Mouse (Mus musculus): ENCODE results near the gene P2ry2.
A peak's percentile ranks its signal among the peaks of the same experiment; 100 is the strongest.

Gene P2ry2

DNA sequence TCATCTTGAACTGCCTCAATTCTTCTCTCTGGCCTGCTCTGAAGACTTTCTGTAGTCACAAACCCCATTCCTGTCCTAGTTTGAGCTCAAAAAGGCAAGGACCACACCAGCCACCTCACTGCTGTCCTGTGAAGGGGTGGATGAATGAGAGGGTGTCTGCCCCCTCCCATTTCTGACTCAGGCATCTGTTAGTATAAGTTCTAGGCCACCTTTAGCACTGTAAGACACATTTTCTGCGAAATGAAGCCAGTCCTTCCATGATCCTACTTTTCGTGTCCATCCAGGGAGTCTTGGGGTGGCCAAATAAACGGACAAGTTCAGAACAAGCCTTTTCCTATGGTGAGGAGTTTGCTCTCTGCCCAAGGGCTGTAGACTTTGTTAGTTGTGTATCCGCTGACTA is at the start of gene P2ry2:
Gene P2ry2 (minus strand): TSS at position 326 of the 400 bp plus-strand sequence.
- no peak for DNase-seq (ENCODE audit: low spot score in 2 of 2)

DNA sequence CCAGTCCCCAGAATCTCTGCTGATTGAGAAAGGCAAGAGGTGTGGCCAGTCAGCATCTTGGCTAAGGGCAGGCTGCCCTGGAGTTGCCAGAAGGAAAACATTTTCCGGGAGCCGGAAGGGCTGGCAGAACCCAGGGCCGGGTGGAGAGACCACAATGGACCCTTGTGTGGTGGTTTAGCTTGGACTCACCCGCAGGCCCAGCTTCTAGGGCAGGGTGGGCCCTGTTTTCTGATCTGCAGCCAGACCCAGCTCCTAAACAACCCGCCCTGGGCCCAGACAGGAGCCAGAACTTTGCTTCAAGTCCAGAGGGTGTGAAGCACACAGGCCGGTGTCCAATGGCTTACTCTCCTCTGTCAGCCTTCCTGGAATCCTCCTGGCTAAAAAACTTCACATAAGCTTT is 49.6 kb upstream of the P2ry2 start:
- DNase-seq (ENCODE audit: low spot score in 2 of 2) = peak; percentile 38 to 47

DNA sequence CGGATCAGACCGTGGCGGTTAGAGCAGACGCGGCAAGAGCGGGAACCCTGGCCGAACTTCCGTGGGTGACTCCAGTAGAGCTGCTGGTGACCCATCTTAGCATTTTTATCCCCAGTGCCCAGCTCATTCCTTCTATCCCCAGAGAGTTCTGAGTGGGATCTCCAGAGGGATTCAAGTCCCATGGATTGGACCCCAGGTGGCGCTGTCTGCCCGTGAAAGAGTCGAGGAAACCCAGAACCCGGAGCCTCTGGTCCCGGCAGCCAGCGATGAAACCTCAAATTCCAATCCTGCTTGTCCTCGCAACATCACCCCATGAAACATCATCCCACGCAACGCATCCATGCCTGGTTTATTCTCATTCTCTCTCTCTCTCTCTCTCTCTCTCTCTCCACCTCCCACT is 48.7 kb upstream of the P2ry2 start:
- peak; percentile 81 to 84 for DNase-seq (ENCODE audit: low spot score in 2 of 2)

DNA sequence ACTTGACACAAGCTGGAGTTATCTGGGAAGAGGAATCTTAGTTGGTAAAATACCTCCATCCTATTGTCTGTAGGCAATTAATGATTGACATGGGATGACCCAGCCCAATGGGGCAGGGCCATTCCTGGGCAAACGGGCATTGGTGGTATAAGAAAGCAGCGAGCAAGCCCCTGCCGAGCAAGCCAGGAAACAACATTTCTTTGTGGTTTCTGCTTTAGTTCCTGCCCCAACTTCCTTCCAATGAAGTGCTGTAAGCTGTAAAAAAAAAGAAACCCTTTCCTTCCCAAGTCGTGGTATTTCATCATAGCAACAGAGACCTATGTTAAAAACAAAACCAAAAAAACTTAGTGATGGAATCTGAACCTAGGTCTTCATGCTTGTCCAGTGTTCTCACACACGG is 47.8 kb upstream of the P2ry2 start:
- DNase-seq (ENCODE audit: low spot score in 2 of 2) = no peak

DNA sequence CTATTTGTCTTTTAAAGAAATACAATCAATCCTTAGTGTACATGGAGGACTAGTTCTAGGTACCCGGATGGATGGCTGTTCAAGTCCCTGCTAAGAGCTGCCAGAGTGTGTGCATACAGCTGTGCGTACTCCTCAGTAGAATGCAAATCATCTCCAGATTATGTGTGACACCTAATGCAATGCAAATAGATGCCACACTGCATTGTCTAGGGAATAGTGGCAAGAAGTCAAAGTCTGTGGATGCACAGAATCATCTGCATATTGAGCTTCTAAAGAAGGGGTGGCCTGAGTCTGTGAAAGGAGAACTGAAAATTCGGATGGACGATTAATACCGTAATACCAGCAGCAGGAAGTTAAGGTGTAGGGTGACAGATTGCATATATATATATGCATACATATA is 46.5 kb upstream of the P2ry2 start:
- no peak for DNase-seq (ENCODE audit: low spot score in 2 of 2)

DNA sequence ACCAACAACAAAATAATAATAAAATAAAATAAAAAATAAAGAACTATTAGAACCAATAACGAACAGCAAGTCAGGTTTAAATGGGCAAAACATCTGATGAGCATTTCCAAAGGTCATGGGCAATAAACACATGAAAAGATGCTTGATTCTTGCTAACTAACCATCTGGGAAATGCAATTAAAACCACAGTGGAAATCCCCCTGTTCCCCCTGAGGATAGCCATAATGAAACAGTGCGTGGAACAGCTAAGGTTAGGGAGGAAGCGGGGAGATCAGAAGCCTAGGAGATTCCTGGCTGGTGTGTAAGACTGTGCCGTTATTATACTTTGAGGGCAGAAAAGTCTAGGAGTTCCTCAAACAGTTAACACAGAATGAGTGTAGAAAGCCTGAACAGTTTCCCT is 44.6 kb upstream of the P2ry2 start:
- DNase-seq (ENCODE audit: low spot score in 2 of 2) = no peak

DNA sequence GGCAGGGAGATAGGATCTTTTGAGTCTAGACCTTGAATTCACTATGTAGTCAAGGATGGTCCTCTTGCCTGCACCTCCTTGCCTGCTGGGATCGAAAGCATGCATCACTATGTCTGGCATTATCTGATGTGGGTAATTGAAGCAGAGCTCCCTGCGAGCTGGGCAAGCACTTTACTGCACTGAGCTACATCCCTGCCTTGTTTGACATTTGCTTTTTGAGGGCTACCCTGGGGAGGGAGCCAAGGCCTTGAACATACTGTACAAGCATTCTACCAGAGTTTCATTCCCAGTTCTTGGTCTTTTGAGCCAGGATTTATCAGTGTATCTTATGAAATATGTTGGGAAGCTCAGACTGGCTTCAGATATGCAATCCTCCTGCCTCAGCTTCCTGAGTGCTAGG is 40.5 kb upstream of the P2ry2 start:
- DNase-seq (ENCODE audit: low spot score in 2 of 2) = no peak

DNA sequence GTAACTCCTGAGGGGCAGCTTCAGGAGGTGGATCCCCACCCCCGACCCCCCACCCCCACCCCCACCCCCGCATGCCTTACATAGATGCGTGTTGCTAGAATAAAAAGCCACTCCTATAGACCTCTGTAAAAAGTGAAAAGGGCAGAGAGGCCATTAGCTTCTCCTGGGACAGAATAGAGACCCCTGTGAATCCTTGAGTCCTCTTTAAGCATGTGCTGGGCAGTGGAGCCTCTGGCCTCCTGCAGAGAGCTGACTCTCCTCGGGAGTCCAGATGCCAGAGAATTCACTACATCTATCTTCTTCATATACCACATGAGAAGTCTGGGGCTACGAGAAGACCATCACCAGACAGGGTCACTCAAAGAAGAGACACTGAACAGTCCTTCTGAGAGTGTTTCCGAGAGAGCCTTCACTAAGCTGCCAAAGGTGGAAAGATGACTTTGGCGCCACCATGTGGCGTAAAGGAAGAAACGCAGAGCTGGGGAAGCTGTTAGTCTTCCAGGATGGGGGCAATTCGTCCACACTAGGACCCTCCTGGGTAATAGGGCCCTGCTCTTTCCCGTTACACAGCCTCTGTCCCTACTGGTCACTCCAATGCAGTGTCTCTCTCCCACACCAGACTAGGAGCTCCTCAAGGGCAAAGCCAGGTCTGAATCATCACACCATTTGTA is 39.0 kb upstream of the P2ry2 start:
- DNase-seq (ENCODE audit: low spot score in 2 of 2) = peak; percentile 48 to 51

DNA sequence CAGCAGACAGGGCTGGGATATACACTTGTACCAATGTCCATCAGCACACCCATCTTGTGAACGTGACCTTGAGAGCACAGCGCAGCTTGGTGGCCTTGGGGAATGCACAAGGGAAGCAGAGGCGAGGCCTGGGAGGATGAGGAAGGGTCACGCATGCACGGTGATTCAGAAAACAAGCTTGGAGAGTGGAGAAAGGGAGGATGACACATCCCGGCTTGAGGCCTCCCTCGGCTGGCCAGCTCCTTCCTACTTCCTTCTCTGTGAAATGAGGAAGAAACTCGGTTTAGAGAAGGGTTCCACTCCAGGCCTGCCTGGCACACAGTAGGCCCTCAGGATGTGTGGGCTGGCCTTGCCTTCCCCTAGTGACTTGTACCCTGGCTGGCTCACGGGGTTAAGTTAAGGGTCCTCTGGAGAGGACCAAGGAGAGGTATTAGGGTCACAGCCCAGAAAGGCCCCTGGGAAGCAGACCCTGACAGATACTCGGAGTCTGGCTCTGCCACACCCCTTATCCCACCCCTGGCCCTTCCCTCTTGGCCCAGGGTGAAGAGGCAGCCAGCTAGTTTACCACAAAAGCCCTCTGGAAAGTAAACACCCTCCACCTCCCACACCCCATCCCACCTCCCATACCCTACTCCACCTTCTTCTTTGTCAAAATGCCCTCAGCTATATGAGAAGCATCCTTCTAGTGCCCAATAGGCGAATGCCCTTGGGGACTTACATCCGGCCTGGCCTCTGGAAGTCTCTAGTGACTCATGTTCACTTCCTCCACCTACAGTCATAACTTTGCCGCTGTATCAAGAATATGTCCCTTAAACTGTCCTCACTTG is 38.3 kb upstream of the P2ry2 start:
- no peak for DNase-seq (ENCODE audit: low spot score in 2 of 2)

DNA sequence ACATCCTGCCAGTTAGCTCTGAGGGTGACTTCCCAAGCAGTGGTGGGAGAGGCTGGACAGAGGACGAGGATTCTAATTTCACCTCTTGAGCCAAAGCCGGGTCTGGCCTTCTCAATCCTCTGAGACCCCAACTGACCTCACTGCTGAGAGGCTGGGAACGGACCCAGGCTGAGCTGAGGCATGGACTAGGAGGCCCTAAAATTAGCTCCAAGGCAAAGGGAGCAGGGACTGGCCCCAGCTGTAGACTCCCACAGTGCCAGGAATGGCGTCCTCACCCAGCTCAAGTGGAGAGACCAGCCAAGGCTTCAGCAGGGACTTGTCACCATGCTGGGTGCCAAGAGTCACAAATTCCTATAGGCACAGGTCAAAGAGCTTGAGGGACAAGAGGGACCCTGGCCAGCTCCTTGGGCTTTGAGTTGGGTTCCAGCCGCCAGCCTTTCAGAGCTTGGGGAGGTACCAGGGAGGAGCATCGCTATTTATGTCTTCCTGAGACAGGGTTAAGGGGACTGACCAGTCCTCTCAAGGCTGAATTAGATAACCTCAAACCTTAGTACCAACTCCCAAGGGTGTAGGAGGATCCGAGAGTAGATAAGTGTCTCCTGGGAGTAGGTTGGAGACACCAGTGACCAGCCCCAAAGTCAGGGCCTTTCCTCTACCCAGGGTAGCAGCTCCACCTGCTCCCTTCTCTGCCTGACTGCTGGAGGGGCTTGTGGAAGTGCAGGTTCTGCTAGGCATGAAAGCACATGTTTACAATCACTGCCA is 36.8 kb upstream of the P2ry2 start:
- DNase-seq (ENCODE audit: low spot score in 2 of 2) = no peak

DNA sequence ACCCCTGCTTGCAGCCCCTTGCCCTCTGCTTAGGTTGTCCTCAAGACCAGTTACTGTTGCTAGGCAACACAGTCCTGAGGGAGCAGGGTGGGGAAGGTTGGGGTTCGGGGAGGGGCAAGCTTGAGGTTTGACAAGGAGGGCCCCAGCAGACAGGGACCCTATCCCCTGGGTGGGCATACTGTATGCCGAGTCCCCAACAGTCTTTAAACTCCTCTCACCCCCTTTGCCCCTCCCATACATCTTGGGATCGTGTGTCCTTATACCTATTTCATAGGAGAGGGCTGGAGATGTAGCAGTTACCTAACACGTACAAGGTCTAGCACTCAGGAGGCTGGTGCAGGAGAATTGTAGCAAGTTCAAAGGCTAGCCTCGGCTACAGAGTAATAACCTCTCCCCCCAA is 35.6 kb upstream of the P2ry2 start:
- no peak for DNase-seq (ENCODE audit: low spot score in 2 of 2)

DNA sequence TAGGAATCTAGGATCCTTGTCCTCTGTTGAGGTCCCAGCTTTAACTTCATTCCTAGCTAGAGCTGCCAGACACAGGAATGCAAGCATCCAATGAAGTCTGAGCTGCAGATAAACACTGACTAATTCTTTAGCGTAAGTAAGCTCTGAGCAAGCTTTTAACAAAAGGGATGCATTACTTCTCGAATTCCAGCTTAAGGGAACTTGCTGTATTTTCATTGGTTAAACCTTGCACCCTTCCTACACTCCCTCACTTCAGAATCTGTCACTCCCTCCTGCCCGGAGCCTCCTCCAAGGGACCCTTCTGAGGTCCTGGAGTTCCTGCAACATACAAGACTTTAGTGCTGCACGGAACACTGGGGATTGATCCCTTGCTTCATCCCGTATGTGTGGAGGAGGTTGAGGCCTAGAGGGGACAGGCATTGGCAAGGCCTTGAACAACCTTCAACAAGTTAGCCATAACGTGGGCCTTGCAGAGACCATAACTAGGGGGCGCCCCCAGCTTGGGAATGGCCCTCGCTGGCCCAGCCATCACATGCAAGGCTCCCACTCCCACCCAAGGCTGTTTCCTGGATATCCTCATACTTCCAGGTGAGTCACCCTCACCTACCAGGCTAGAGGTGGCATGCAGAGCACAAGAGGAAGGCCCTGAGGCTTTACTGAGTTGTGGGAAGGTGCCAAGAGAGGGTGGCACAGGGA is 31.3 kb upstream of the P2ry2 start:
- DNase-seq (ENCODE audit: low spot score in 2 of 2) = no peak

DNA sequence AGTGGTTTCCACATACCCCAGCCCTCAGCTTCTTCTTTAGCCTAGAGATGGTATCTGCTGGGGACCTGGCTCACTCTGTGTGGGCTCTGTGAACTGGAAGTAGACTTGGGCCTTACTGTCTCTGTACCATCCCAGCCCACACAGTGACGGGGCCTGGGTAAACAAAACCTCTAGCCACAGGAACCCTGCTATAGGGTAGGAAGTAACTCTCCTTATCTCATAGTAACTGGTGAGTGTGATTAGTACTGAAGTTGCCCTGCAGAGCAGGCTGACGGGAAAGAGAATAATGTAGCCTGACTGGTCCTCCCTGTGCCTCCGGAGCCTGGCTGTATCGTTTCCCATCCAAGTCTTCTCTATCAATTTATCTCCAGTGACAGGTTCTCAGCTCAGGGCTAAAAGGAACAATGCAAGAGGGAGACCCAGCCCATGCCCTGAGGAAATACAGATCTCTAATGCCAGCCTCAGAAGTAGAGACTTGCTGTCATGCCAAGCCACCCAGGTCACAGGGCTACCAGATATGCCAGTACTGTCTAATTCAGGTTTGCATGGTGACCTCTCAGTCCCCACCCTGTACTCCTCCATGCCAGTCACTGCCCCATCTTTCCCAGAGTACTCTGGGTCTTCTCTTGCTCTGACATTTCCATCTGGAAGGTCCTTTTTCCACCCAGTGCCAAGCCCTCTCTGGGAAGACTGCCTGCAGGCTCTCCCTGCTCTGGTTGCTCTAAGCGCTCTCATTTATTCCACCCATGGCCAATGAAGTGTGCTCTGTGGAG is 29.5 kb upstream of the P2ry2 start:
- peak; percentile 26 to 47 for DNase-seq (ENCODE audit: low spot score in 2 of 2)

DNA sequence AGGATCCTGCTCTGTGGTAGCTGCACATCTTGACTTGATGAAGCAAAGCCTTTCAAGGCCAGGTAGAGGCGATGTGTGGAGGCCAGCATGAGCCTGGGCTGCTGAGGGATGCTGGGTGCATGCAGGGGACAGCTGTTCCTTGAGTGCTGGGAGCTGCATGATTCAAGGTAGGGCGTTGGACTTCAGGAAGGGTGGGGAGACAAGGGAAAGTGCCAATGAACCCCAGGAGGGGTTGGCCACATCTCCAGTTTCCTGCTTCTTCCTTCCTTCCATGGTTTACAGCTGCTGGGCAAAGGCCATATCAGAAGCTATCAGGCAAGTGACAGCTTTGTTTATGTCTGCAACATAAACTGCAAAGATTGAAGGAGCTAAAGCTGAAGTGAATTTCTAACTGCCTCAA is 28.9 kb upstream of the P2ry2 start:
- DNase-seq (ENCODE audit: low spot score in 2 of 2) = no peak

DNA sequence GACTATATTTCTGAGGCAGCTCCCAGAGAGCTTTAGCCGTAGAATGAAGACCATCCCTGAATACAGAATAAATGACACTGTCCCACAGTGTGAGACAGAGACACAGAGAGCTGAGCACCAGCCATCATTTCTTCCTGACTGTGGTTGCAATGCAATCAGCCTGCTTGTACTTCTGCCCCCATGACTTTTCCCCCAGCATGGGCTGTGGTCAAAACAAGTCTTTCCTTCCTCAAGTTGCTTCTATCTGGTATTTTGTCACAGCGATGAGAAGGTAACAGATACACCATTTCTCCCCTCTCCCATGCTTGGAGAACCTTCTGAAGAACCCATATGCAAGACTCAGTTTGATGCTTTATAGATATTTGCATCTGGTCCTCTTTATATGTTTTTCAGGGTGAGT is 20.7 kb upstream of the P2ry2 start:
- no peak for DNase-seq (ENCODE audit: low spot score in 2 of 2)

DNA sequence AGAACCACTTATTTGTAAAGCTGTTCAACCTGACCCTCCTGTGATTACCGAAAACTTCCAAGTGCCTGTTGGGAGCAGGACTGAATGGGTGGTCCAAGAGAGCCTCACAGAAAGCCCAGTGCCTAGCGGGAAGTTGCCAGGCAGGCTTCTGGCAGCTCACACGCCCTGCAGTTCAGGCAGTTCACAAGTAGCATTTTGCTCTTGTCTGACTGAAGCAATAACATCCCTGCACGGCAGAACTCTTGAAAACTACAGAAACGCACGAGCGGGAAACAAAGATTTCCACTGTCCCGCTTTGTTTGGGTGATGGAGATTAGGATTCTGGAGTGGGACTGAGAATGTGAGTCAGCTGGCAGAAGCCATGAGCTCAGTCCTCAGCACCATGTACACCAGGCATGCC is 18.6 kb upstream of the P2ry2 start:
- DNase-seq (ENCODE audit: low spot score in 2 of 2) = no peak

DNA sequence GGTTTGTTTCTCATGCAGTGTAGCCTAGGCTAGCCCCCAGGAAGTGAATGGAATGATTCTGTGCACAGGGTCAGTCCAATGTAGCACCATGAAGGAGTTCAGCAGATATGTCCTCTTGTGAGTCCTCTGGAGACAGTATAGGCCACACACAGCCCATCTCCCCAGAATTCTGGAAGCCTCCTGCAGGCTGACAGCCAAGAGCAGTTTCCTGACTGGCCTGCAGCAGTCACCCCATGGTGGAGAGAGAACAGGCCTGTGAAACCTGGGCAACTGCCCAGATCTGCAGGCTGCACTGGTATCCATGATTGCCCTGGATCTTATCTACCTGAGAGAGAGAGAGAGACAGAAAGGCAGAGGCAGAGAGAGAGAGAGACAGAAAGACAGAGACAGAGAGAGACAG is 18.1 kb upstream of the P2ry2 start:
- no peak for DNase-seq (ENCODE audit: low spot score in 2 of 2)

DNA sequence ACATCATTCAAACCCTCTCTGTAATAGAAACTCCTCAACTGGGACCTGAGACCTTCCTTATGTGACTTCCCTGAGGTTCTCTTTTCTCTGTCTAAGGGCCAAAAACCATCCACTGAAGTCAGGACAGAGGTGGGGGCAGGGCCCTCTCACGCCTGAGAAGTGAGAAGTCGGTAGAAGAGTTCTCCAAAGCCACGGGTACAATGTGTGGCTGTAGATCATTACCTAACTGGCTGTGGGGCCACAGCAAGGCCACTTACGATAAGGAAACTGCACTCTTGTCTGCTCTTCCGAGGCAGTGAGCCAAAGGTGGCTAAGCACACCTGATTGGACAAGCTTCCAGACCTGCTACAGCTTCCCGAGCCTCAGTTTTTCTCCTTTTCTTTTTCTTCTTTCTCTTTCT is 16.8 kb upstream of the P2ry2 start:
- no peak for DNase-seq (ENCODE audit: low spot score in 2 of 2)

DNA sequence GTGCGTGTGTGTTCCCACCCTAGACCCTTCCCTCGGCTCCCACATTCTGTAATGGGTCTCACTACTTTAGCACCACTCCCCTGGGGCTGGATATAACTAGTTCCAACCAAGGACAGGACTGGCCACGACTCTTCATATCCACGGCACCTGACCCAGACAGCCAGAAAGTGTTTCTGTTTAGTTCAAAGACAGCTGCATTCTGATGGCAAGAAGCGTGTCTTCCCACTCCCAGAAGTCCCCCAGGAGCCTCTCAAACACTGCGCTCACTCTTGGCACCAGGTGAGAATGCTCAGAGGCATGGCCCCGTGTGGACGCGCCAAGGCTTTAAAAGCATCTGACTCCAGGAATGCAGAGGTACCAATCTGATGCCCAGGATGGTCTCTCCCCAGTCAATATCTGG is 16.3 kb upstream of the P2ry2 start:
- no peak for DNase-seq (ENCODE audit: low spot score in 2 of 2)

DNA sequence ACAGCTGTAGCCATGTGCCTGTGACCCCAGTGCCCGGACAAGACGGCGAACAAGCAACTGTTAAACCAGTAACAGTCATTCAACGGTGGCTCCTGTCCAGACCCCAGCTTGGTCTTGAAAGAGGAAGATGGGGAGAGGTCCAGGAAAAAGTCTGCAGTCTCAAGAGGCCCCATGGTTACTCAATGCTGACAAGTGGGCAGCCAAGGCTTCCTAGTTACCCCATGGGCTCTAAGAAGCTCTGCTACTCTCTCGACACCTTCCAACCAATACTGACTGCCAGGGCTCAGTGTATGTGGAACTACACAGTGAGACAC is 15.7 kb upstream of the P2ry2 start:
- DNase-seq (ENCODE audit: low spot score in 2 of 2) = no peak

DNA sequence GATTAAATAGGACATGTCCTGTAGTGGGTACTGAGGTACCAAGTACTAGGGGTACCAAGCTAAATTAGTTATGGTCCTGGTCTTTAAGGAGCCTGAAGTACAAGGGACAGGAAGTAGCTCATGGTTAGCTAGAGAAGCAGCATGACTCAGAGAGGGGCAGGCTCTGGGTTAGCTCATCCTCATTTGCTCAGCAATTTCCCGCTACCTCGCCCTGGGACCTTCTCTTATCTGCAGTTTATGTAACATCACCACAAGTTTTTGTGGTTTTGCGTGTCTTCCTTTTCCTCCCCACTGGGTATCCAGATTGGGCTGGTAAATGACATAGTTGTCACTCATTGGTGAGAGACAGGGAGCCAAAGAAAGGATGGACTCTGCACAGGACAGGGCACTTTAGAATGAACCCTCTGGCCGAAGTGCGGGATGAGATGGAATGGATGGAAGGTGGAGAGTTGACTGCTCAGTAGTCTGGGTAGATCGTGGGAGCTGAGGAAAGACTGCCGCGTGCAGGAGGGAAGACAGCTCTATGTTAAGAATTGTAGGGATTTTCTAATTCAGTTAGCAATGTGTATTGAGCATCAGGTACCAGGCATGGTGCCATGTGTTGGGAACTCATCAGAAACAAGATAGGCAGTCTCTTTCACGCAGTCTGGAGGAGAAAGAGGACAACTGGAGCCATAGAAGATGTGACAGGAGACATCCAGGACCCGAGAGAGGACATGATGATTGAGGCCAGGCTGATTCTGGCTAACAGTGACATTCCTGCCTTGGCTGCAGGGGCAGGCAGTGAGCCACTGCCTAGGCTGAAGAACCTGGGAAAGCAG is 15.2 kb upstream of the P2ry2 start:
- no peak for DNase-seq (ENCODE audit: low spot score in 2 of 2)

Data from urinary bladder, postnatal 36 days (tissue).